Mouse (Mus musculus) cerebellum, postnatal 10 days (tissue): ENCODE results near the gene Ren1.

Experiments used
- DNase-seq, 2 experiments: peaks; one replicate each; pipeline ENCODE4 v3.0.0; 2021; ENCODE audit warnings: mixed read lengths in 2 of 2

The Ren1 gene

DNA sequence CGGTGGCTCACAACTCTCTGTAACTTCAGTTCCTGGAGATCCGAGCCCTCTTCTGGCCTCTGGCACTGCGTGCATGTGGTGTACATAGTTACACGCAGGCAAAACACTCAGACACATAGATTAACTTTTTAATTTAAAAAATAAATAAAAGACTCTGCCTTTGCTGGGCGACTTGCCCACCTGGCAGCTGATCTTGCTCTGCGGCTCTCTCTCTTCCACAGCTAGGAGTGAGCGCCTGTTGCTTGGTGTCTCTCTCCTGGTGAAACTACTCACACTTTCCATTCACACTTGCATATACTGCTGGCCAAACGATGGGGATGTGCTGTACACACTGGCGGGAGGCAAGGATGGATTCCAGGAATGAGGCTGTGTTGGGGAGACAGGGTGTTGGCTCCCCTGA lies 3.8 kb upstream of the Ren1 start:
- DNase-seq, result no peak

DNA sequence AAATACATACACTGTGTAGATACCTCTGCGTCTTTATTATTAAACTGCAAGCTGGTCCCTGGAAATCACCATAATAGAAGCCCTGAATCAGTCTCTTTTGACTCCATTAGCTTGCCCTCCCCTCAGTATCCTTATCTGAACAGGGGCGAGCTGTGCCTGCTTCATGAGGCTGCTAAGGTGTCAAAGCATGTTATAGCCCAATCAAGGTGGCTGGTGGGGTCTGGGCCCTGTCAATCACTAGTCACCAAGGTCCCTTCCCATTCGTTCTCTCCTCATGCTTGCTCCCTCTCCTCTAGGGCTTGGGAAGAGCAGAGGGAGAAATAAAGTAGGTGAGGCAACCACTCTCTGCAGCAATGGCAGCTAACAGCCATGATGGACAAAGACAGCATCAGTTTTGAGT lies 3.1 kb upstream of the Ren1 start:
- no peak for DNase-seq

DNA sequence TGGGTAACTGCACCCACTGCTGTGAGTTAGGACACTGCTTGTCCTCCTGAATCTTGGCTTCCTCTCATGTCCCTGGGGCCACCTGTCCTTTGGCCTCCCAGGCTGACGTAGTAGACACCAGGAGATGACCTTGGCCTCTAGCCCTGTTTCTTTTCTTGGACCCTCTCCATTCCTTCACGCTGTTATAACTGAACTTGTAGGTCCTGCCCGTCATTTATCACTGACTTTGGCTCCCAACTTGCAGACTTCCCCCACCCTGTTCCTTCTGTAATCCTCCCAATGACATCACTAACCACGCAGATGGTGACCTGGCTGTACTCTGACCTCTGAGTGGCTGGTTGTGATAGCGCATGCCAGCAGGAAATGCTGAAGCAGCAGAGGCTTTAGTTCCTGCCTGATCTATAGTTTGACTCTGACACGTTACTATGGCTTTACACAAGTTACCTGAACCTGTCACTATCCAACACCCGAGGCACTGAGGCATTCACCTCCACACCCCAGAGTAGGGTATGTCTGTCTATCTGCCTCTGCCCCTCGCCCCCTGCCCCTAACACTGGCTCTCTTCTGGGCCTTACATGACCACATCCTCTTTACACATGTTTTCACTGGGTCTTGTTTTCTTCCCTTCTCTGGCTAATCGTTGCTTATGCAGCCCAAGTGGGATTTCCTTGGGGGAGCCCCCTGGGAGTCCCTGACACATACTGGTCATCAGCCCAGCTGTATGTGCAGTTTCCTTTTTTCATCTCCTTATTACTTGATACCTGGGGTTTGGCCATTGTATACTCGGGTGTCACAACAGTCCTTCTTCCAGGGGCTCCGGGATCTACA lies 2.4 kb upstream of the Ren1 start:
- no peak for DNase-seq

DNA sequence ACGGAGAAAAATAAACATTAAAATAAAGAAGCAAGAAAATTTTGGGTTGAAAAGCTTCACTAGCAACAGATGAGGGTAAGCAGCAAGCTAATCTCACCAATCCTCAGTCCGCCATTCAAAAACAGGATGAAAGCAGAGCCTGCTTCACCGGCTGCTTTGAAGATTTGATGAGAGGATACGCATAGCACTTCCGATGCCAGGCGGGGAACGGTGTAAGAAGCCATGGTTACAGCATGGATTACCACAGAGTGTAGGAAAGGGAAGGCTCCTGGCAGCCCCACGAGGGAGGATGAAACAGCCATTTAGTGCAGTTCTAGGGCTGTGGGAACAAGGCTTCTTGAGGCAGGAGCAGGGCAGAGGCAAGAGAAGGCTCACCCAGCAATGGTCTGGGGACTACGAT lies 1.5 kb downstream of the Ren1 start:
- DNase-seq, result no peak

DNA sequence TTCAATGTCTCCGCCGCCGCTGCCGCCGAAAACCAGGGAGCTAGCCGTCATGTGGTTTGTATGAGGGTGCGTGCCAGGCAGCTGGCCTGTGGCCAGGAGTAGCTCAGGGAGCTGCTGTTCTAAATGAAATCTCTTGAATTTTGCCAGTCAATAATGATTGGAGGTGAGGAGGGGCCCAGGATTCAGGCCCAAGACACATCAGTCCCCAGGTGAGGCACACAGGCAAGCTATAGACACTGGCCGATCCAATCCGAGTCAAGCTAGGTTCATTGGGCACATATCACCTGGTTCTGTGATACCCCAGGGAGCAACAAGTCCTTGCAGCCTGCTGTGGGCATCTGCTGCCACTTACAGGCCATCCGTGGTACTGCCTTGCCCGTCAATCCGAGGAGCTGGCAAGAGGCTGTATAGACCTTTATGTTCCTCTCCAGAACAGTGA lies 3.1 kb downstream of the Ren1 start:
- peak; percentile 92 to 94 for DNase-seq

DNA sequence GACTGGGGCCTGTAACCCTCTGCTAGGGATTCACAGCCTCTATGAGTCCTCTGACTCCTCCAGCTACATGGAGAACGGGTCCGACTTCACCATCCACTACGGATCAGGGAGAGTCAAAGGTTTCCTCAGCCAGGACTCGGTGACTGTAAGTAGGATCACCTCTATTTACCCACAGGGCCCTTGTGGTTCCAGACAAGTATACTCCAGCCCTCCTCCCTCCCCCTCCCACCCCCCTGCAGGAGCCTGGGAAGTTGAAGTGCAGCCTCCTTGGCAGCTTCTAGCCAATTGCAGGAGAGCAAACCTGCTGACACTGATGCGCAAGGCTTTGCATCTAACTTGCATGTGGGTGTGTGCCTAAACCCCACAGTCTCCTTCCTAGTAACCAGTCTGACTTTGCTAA lies 5.2 kb downstream of the Ren1 start:
- no peak for DNase-seq

DNA sequence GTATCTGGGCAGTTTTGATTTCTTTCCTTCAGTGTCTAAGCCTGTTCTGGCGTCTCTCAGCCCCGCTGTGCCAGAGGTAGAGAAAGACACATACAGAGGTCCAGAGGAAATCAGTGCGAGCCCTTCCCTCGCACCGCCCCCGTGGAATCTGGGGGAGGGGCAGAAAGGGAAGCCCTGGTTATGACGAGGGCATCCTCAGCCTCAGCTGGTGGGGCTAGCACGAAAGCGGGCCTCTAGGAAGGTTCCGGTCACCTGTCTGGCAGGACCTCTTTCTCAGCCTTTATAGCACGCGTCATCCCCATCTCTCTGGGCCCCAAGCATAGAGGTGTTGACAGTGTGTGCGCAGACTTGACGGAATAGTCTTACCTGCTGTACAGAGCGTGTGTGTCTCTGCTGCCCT lies 5.6 kb downstream of the Ren1 start:
- no peak for DNase-seq

DNA sequence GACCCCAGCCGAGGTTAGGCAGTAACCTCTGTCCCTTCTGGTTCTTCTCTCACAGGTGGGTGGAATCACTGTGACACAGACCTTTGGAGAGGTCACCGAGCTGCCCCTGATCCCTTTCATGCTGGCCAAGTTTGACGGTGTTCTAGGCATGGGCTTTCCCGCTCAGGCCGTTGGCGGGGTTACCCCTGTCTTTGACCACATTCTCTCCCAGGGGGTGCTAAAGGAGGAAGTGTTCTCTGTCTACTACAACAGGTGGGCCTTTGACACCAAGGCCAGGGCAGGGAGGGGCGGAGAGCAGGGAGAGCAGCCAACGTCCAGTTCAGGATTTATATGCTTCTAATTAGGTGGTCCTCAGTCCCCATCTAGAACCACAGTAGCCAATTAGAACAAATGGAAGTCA lies 6.0 kb downstream of the Ren1 start:
- no peak for DNase-seq

DNA sequence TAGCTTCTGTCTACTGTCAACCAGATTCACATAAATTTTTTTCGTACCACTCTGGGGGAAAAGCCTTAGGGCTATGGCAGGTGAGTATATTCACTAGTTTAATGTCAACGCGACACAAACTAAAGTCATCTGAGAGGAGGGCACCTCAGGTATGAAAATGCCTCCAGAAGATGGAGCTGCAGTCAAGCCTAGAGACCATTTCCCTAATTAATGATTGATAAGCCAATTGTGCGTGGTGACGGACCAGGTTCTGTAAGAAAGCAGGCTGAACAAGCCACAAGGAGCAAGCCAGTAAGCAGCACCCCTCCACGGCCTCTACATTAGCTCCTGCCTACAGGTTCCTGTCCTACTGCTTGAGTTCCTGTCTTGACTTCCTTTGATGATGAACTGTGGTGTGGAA lies 10.7 kb downstream of the Ren1 start:
- DNase-seq, result no peak

DNA sequence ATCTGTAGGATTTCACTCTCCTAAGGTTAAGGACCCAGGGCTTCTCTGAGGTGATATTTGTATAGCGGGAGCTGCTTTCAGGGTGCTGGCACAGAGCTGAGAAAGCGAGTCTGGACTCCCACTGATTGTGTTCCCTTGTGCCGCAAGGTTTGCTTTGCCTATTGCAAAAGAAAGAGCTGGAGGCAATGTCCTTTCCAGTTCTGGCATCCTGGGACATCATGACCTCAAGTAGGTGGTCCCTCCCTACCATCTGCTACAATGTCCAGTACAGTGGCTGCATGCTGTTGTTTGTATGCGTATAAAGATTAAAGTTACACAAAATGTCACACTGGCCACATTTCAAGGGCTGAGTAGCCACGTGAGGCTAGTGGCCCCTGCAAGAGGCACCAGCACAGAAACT lies 11.8 kb downstream of the Ren1 start:
- no peak for DNase-seq

DNA sequence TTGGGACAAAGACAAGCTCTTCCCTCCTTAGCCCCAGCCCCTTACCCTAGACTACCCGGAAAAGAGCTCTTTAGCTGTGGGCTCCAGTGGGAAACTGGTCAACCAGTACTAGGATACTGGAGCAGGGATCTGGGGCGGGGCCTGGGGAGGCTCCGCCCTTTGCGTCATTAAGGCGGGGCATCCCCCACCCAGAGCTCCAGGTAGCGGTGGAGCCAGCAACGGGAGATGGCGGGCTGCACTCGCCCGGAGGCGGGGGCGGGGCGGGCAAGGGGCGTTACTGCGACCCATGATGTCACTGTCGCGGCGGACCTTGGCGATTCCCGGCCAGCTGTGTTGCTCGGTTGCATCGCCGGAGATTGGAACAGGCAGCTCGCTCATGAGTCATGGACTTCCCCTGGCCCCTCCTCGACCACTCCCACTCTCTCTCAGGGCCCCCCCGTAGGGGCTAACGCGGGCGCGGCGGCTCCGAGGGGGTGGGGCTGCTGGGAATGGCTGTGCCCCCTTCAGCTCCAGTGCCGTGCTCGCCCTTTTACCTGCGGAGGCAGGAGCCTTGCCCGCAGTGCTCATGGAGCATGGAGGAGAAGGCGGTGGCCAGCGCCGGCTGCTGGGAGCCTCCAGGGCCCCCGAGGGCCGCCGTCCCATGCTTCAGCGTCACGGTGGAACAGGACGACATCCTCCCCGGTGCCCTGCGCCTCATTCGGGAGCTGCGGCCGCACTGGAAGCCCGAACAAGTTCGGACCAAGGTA lies 13.1 kb downstream of the Ren1 start, which contains the start of gene Etnk2:
Gene Etnk2, plus strand, starts transcription at position 297 of the 746 bp plus-strand sequence.
- DNase-seq, result peak; percentile 84 to 88

DNA sequence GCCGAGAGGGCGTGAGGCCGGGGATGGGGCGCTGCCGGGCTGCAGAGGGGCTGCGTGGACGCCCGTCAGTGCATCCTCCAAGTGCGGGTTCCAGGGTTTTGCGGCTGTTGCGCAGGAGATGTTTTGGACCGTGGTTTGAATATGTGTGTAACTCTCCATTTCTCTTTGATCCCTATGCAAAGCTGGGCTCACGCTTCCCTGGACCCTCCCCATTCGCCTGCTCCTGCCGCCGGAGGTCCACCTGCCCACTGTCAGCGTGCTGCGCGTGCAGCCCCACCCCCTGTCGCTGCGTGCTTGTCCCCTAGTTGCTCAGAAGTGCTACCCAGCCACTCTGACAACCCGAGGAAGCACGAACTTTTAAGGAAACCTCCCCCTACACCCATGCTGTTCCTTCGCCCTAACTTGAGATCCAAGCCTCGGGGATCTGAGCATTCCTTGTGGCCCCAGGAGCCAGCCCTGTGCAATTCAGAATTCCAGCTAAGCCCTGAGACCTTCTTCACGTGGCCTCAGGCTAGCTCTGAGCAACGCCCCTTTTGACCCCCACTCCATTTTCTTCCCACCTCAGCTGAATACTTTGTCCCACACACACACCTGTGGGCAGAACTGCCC lies 13.8 kb downstream of the Ren1 start:
- no peak for DNase-seq

DNA sequence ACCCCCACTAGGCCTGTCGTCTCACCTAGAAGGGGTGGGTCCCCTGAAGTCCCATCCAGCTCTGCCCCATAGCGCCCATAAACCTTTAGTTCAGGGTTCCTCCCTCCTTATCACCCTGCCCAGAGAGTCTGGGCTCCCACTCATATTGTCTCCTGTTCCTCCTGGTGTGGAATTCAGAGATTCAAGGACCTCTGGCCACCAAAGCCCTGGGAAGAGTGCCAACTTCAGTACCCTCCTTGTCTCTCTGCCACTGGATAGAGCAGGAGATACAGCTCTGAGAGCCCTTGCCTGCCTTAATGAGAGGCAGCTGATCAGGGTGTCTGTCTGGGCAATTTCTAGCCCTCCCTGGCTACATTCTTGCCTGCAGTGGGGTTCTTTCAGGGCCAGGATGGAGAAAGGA lies 14.6 kb downstream of the Ren1 start:
- DNase-seq, result no peak

DNA sequence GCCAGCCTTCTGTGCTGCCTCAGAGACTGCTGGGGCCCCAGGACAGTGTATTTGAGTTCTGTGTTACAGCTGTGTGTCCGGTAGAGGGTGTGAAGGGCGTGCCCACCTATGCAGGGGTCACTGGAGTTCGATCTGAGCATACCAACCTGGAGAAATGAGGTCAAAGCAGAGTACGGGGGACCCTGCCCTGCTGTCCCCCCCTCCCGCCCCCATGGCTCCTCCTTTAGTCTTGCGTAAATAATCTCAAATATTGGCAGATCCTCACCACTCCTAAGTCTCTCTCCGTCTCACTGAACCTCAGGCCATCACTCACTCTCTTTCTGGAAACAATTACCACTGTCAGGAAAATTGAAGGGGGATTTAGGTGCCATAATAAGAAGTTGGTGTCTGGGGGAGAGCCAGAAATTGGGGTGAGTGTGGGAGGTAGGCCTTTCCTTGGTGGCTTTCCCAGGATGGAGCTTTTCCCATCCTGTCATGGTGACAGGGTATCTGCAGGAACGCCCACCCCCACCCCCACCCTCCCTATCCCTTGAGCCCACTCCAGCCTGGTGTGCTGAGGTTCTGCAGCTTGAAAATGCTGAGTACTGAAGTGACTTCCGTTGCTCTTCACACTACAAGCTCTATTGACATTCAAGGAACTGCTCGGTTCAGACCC lies 16.8 kb downstream of the Ren1 start:
- DNase-seq, result no peak

DNA sequence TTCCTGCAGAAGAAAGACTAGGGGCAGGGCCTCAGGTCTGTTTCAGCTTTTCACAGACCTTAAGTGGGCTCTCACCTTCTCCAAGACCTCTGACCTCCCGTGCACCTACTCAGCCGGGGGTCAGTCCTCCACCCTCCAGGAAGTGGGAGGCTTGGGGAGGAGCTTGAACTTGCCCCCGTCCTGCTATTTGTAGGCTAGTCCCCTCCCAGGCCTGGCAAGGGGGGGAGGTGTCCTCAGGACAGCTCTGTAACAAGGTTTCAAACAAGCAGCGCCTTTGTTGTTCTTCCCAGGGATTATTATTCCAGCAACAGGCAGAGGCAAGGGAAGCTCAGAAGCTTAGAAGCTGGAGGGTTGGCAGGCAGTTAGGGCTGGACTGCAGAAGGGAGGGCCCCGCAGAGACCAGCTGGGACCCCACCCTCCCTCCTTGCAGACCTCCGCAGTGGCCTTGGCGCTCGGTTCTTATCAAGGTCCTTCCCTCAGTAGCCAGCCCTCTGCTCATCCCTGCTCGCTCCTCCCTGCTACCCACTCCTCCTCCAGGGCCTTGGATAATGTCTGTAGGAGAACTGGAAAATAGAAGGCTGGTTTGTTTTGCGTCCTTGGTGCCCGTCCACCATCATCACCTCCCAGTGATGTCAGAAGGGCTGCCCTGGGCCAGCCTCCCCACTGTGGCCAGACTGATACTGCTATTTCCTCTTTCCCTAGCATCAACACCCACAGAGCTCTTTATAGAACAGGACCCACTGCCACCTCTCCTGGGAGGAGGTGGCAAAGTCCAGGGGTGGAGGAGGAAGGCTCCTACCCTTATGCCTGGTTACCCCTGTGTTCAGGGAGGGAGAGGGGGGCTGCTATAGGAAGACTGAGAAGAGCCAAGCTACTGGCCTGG lies 17.5 kb downstream of the Ren1 start:
- peak; percentile 50 to 63 for DNase-seq

DNA sequence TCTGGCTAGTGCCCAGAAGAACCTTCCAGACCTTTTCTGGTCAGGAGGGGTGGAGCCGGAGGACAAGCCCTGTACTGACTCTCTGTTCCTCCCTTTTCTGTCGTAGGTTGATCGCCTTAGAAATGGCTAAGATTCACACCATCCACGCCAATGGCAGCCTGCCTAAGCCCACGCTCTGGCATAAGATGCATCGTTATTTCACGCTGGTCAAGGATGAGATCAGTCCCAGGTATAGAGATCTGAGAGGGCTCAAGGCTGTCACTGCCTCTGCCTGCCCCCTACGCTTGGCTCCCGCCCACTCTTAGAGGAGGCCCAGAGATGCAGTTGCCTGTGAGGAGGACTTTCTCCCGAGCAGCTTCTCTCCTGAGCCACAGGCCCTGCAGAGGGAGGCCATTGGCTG lies 18.3 kb downstream of the Ren1 start:
- DNase-seq, result peak; percentile 79 to 83

DNA sequence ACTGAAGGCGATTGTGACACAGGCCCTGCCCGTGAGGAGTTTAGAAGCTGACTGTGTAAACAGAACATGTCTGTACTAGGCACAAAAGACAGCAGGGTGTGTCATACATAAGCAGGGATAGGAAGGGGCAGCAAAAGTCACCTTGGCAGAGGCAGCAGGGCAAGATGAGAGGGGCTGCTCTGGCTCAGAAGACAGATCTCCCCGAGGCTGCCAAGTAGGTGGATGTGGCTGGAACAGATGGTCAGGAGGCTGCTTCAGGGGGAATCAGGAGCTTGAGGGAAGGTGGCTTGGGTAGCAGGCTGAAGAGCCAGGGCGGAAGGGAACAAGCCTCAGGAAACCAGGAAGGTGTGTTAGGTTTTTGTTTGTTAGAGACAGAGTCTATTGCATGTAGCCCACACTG lies 20.0 kb downstream of the Ren1 start:
- DNase-seq, result peak; percentile 50 to 66

DNA sequence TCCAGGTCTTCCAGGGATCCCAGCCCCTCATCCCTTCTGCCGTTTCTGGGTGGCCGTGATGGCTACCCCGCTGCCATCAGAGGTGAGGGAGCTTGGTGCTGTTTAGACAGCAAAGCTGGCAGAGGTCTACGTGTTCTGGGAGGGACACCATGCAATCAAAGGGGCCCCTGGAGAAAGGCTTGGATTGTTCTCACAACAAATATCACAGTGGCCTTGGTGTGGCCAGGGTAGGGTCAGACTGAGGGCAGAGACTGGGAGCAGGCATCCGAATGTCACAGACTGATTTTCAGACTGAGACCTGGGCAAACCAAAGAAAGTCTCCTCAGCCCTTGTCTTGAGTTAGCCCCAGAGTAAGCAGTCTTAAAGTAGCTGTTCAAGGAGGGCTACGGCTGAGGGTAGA lies 21.1 kb downstream of the Ren1 start:
- no peak for DNase-seq

DNA sequence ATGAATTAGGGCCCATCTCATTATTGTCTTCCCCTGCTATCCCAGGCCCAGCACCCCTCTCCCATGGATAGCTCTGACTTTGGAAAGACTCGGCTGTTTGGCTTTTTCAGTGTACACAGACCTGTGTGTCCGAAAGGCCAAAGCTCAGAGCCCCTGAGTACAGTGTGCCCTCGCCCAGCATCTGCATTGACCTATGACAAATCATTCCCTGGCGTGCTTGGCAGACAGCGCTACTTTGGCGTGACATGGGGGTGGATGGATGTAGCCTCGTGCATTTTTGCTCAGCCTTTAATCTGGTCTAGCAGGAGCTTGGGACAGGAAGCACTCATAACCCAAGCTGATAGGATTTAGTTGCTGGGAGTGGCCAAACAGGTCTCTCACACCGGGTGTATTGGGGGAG lies 21.8 kb downstream of the Ren1 start:
- no peak for DNase-seq

DNA sequence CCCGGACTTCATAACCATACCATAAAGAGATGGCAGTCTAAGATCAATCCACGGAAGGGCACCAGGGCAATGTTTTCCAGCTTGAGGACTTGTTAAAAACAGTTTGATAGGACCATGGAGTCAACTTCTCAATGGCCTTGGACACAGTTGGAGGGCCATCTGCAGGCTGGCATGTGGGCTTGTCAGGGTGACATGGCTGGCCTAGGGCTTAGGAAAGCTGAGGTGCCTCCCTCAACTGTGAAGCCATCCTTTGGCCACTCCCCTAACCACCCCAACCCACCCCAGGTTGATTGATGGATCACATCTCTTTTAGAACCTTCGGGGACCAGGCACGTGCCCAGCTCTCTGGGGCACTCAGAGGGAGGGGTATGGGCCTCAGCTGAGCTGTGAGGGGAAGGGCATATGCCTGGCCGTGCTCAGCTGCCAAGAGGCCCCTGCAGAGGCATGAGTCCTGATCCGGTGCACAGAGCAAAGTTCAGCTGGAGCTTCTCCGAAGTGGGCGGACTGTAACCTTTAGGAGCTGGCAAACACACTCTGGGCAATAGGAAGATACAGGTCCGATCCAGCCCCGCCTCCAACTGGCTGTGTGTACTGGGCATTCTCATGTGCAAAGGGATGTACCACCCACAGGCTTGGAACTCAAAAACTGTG lies 25.5 kb downstream of the Ren1 start:
- no peak for DNase-seq

DNA sequence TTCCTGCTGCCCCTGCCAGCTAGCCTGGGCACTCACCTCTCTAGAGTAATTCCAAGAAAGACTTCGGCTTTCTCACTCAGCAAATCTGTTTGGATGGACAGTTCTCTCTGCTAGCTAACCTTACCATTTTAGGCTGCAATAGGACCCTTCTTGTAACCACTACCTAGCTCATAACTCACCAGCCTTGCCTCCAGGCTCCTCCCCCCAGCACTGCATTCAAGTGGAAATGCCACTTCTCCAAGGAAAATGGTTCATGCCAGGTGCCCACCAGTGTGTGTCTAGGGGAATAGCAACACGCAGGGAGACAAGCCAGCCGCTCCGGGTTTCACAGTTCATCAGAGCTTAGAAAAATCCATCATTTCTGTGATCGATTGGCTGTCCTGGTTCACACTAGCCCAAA lies 27.2 kb downstream of the Ren1 start:
- DNase-seq, result no peak
